Mouse (Mus musculus) heart, adult 2 months (tissue): ENCODE measurements at regions not wholly inside any gene's neighbourhood (a gene's known extent, or its start where the extent isn't known, plus 50 kb on each side); places are given as distances from the start of the nearest gene placed in this dataset.

Source experiments
- CTCF ChIP-seq: fragments of 200-600 bp; IDR thresholded peaks from 2 replicates; pipeline ENCODE4 v1.8.1; 2022; ENCODE audit warnings: antibody characterized with exemption, mild to moderate bottlenecking, moderate library complexity
- EP300 ChIP-seq: fragments of 200-500 bp; IDR thresholded peaks from 2 replicates; pipeline ENCODE4 v1.6.1; 2011; ENCODE audit warnings: low read depth, low read length, control low read depth; ENCODE audit not compliant: insufficient read depth
- POLR2A ChIP-seq: fragments of 200-500 bp; IDR thresholded peaks from 2 replicates; pipeline ENCODE4 v1.6.1; 2011; ENCODE audit warnings: mild to moderate bottlenecking, low read depth, low read length, control low read depth; ENCODE audit not compliant: insufficient read depth

- TF ChIP-seq CTCF (no peak), POLR2A (no peak), EP300 (no peak)
Measured at GRCm38 (mm10) chr11:111210565-111210964, 144.6 kb downstream of the Kcnj2 start.
